Comparison of ENCODE assay signal across 8 mouse cellular contexts in the genomic region with DNA sequence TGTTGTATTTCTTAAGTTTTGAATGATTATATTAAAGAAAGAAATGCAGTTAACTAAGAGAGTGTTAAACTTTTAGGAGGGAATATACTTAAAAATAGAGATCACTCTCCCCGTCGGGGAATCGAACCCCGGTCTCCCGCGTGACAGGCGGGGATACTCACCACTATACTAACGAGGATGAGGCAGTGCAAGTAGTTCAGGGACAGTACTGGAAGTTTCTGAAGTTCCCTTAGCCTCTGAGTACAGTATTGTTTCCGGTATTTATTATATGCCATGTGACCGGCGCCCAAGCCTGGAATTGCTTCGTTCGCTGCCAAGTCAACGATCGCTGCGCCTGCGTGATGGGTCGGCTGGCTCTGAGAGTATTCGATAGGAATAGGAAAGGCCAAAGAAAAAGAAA. TPM values are rescaled to one million over a fixed set of nuclear protein-coding genes. Genes with fewer than 3 reads are reported as not detected.
DNase-seq lines count a peak whose midpoint lies in the region; ATAC-seq and TF ChIP-seq lines count a peak whose summit lies in the region.

No protein-coding gene starts in this region.

- peak overlapping the region; percentile 34 for H3K27ac ChIP-seq in MEL (ENCODE audit: control insufficient read depth, low read depth, low read length)
- no peak overlapping the region for H3K27ac ChIP-seq in cerebellum, adult 2 months (ENCODE audit: insufficient read depth, low read length)
- no peak overlapping the region for H3K27ac ChIP-seq in forebrain, postnatal 0 days (ENCODE audit: low read depth, low read length)
- H3K27ac ChIP-seq in layer of hippocampus, adult 2 months, result no peak overlapping the region; the same call in 1 of the 2 replicates
- peak overlapping the region; percentile 48; the same call in 1 of the 2 replicates for H3K27ac ChIP-seq in neural tube, embryonic 15.5 days (replicated peaks)

- H3K4me2 ChIP-seq in forebrain, postnatal 0 days (ENCODE audit: low read depth), result peak overlapping the region; percentile 59
- H3K4me2 ChIP-seq in neural tube, embryonic 15.5 days, result peak overlapping the region; percentile 61

- H3K27me3 ChIP-seq in MEL (ENCODE audit: control insufficient read depth in 1 of 2, insufficient read depth in 2 of 2, low read length in 2 of 2), result no peaks in the 10 kb centered on the region
- no peaks in the 10 kb centered on the region for H3K27me3 ChIP-seq in cerebellum, adult 2 months (ENCODE audit: control insufficient read depth, insufficient read depth, low read length)
- no peaks in the 10 kb centered on the region for H3K27me3 ChIP-seq in forebrain, postnatal 0 days (ENCODE audit: insufficient read depth, low read length)
- 0 out of 2 replicates have a peak, but pooled peaks cover 10% of the 10 kb centered on the region for H3K27me3 ChIP-seq in neural tube, embryonic 15.5 days (replicated peaks)

- peak overlapping the region; percentile 11 to 68 for H3K4me3 ChIP-seq in MEL (ENCODE audit: control insufficient read depth in 1 of 2, insufficient read depth in 1 of 2, low read depth in 2 of 2, low read length in 2 of 2)
- peak overlapping the region; percentile 63 for H3K4me3 ChIP-seq in cerebellum, adult 2 months (replicated peaks; ENCODE audit: insufficient read depth, low read depth, low read length)
- H3K4me3 ChIP-seq in forebrain, postnatal 0 days (ENCODE audit: low read depth, low read length), result peak overlapping the region; percentile 56
- H3K4me3 ChIP-seq in layer of hippocampus, adult 2 months, result peak overlapping the region; percentile 58
- H3K4me3 ChIP-seq in lung, adult 2 months (replicated peaks; ENCODE audit: extremely low read depth, low read depth, low read length), result peak overlapping the region; percentile 86
- H3K4me3 ChIP-seq in neural tube, embryonic 15.5 days (replicated peaks), result peak overlapping the region; percentile 55

- WGBS in cerebellum, adult 2 months, result 1% methylated on average over 19 of the region's 19 CpGs
- WGBS in forebrain, postnatal 0 days, result under 1% methylated on average over 19 of the region's 19 CpGs
- under 1% methylated on average over 19 of the region's 19 CpGs for WGBS in lung, adult 2 months
- under 1% methylated on average over 19 of the region's 19 CpGs for WGBS in neural tube, embryonic 15.5 days

- H3K4me1 ChIP-seq in MEL (ENCODE audit: control insufficient read depth in 1 of 2, insufficient read depth in 2 of 2, low read length in 2 of 2), result no peaks in the 10 kb centered on the region; a peak in 1 of 4 replicates
- no peaks in the 10 kb centered on the region; the same call in 1 of the 2 replicates for H3K4me1 ChIP-seq in cerebellum, adult 2 months (ENCODE audit: control insufficient read depth, insufficient read depth, low read length)
- no peaks in the 10 kb centered on the region for H3K4me1 ChIP-seq in forebrain, postnatal 0 days (ENCODE audit: insufficient read depth)
- H3K4me1 ChIP-seq in lung, adult 2 months (ENCODE audit: control insufficient read depth, insufficient read depth, low read length), result peaks cover 3% of the 10 kb centered on the region
- H3K4me1 ChIP-seq in neural tube, embryonic 15.5 days, result no peaks in the 10 kb centered on the region

- H3K79me2 ChIP-seq in MEL (ENCODE audit: control insufficient read depth, insufficient read depth, low read length, poor library complexity), result no peaks in the 10 kb centered on the region

- peak overlapping the region; percentile 55; the same call in 1 of the 2 replicates for H3K9ac ChIP-seq in MEL (ENCODE audit: control insufficient read depth, low read depth, low read length, poor library complexity, severe bottlenecking)
- peak overlapping the region; percentile 65 for H3K9ac ChIP-seq in forebrain, postnatal 0 days
- peak overlapping the region; percentile 49 for H3K9ac ChIP-seq in neural tube, embryonic 15.5 days (replicated peaks)

- peak; percentile 92 for DNase-seq in MEL (ENCODE audit: low read depth, low spot score)
- peak; percentile 78 to 80 for DNase-seq in cerebellum, adult 2 months
- peak; percentile 96 for DNase-seq in forebrain, postnatal 0 days
- peak; percentile 92 for DNase-seq in heart, postnatal 4 days
- peak; percentile 90 to 91 for DNase-seq in layer of hippocampus, adult 2 months (ENCODE audit: low spot score in 2 of 2)
- peak; percentile 80 for DNase-seq in lung, adult 2 months
- peak; percentile 89 for DNase-seq in testis, postnatal 10 days (ENCODE audit: low spot score)

- no peak for TF ChIP-seq EP300 in MEL (IDR thresholded peaks at IDR 0.05; ENCODE audit: low read depth in 1 of 2, low read length in 2 of 2)

- TF ChIP-seq RAD21 in MEL (IDR thresholded peaks at IDR 0.05; ENCODE audit: low read depth, low read length), result no peak

- peak; percentile 77 for ATAC-seq in forebrain, postnatal 0 days
- ATAC-seq in neural tube, embryonic 15.5 days (ENCODE audit: low FRiP score), result peak; percentile 80

- H3K36me3 ChIP-seq in MEL (ENCODE audit: control insufficient read depth in 1 of 2, insufficient read depth in 2 of 2, low read length in 2 of 2), result peaks cover 0 to 8% of the 10 kb centered on the region in 2 experiments; a peak in 2 of 4 replicates
- H3K36me3 ChIP-seq in forebrain, postnatal 0 days (ENCODE audit: insufficient read depth), result no peaks in the 10 kb centered on the region
- H3K36me3 ChIP-seq in neural tube, embryonic 15.5 days, result no peaks in the 10 kb centered on the region

- TF ChIP-seq POLR2A in MEL (IDR thresholded peaks at IDR 0.05; ENCODE audit: control insufficient read depth in 1 of 2, insufficient read depth in 1 of 2, low read depth in 1 of 2, low read length in 2 of 2, poor library complexity in 1 of 2), result no peak
- TF ChIP-seq POLR2A in cerebellum, adult 2 months (IDR thresholded peaks at IDR 0.05; ENCODE audit: borderline replicate concordance, insufficient read depth, low read length), result no peak
- no peak for TF ChIP-seq POLR2A in lung, adult 2 months (IDR thresholded peaks at IDR 0.05; ENCODE audit: borderline replicate concordance, extremely low read depth, low read depth, low read length)

- TF ChIP-seq CTCF in MEL (IDR thresholded peaks at IDR 0.05 in 2 of 3, conservative IDR thresholded peaks at IDR 0.05 in 1 of 3; ENCODE audit: control insufficient read depth in 1 of 3, insufficient read depth in 1 of 3, low read depth in 2 of 3, low read length in 3 of 3, poor library complexity in 1 of 3, severe bottlenecking in 1 of 3), result no peak
- TF ChIP-seq CTCF in cerebellum, adult 2 months (IDR thresholded peaks at IDR 0.05; ENCODE audit: borderline replicate concordance, insufficient read depth, low read depth, low read length), result no peak
- no peak for TF ChIP-seq CTCF in forebrain, postnatal 0 days (IDR thresholded peaks at IDR 0.05; ENCODE audit: low read depth)
- no peak for TF ChIP-seq CTCF in layer of hippocampus, adult 2 months (conservative IDR thresholded peaks at IDR 0.05)
- TF ChIP-seq CTCF in lung, adult 2 months (IDR thresholded peaks at IDR 0.05; ENCODE audit: insufficient read depth, low read length), result no peak

- no peaks in the 10 kb centered on the region for H3K9me3 ChIP-seq in MEL (replicated peaks; ENCODE audit: insufficient read depth, low read length)
- H3K9me3 ChIP-seq in forebrain, postnatal 0 days (ENCODE audit: low read length), result no peaks in the 10 kb centered on the region
- no peaks in the 10 kb centered on the region for H3K9me3 ChIP-seq in neural tube, embryonic 15.5 days (replicated peaks)

TF ChIP-seq in MEL, 35 proteins besides CTCF, POLR2A, EP300 and RAD21:
- TF ChIP-seq TAL1 (IDR thresholded peaks at IDR 0.05; ENCODE audit: low read length), result no peak
- no peak for TF ChIP-seq KAT2A (conservative IDR thresholded peaks at IDR 0.05; ENCODE audit: low read depth, low read length)
- TF ChIP-seq JUND (IDR thresholded peaks at IDR 0.05; ENCODE audit: low read depth, low read length), result no peak
- no peak for TF ChIP-seq ETS1 (IDR thresholded peaks at IDR 0.05; ENCODE audit: low read depth, low read length)
- TF ChIP-seq TBP (IDR thresholded peaks at IDR 0.05; ENCODE audit: low read depth, low read length), result peak; percentile 100
- TF ChIP-seq SMC3 (IDR thresholded peaks at IDR 0.05; ENCODE audit: low read depth, low read length), result no peak
- no peak for TF ChIP-seq BHLHE40 (IDR thresholded peaks at IDR 0.05; ENCODE audit: borderline replicate concordance, low read depth, low read length)

RNA-seq across cellular contexts. Expression of a gene that starts 4.7 kb away (rescaled TPM):
- 0.42 and 0.52 TPM in 2 replicates for total RNA-seq in MEL (2012; rRNA removed)
- polyA plus RNA-seq in MEL (2012; ENCODE audit: insufficient read depth in 1 of 2, insufficient read length in 2 of 2, low read depth in 1 of 2, low replicate concordance in 2 of 2, missing spikeins in 1 of 2), result 1 to 10 TPM in 1 of 2 experiments, not detected in 1; 1.0 TPM
- 0.95 and 1.0 TPM in 2 replicates for polyA plus RNA-seq in cerebellum, adult 2 months (2012; rRNA removed)
- 20.7 and 21.6 TPM in 2 replicates for total RNA-seq in forebrain, postnatal 0 days (2014; rRNA removed)
- 15.3 and 17.2 TPM in 2 replicates for polyA plus RNA-seq in forebrain, postnatal 0 days (2015; fragmentation: Nextera tagmentation; extraction: Ambion mirVana)
- total RNA-seq in heart, postnatal 4 days (2021), result 1 to 10 TPM; 3.9 TPM
- 1 to 10 TPM; 3.5 to 4.6 TPM for total RNA-seq in layer of hippocampus, adult 2 months (2021)
- polyA plus RNA-seq in lung, adult 2 months (2012; rRNA removed), result 0.53 and 0.60 TPM in 2 replicates
- 10.3 and 11.5 TPM in 2 replicates for polyA plus RNA-seq in neural tube, embryonic 15.5 days (2015; fragmentation: Nextera tagmentation; extraction: Ambion mirVana)

RNA-seq across cellular contexts. Expression of a gene that starts 40.8 kb away (rescaled TPM):
- not detected in 2 replicates for total RNA-seq in MEL (2012; rRNA removed)
- not detected for polyA plus RNA-seq in MEL (2012; ENCODE audit: insufficient read depth in 1 of 2, insufficient read length in 2 of 2, low read depth in 1 of 2, low replicate concordance in 2 of 2, missing spikeins in 1 of 2)
- polyA plus RNA-seq in cerebellum, adult 2 months (2012; rRNA removed), result not detected in 2 replicates
- total RNA-seq in forebrain, postnatal 0 days (2014; rRNA removed), result 0.38 TPM in 1 of 2 replicates, not detected in the other
- polyA plus RNA-seq in forebrain, postnatal 0 days (2015; fragmentation: Nextera tagmentation; extraction: Ambion mirVana), result not detected in 2 replicates
- total RNA-seq in heart, postnatal 4 days (2021), result not detected
- total RNA-seq in layer of hippocampus, adult 2 months (2021), result under 1 TPM in 1 of 2 experiments, not detected in 1; 0.18 TPM
- not detected in 2 replicates for polyA plus RNA-seq in lung, adult 2 months (2012; rRNA removed)
- 0.11 TPM in 1 of 2 replicates, not detected in the other for polyA plus RNA-seq in neural tube, embryonic 15.5 days (2015; fragmentation: Nextera tagmentation; extraction: Ambion mirVana)

Comparison
In these comparisons a context has a peak if more than half of its experiments do, and no peak if none do; other contexts are left out.
1. H3K27ac ChIP-seq: peak in MEL (single experiment) and neural tube, embryonic 15.5 days (single experiment); none in cerebellum, adult 2 months (single experiment), forebrain, postnatal 0 days (single experiment) and layer of hippocampus, adult 2 months (single experiment).
2. Peak in every context shown above with its lines, with median percentiles within 50 percentile points of each other: DNase-seq, H3K4me3 ChIP-seq and H3K9ac ChIP-seq.